Mouse (Mus musculus) lung, adult 18-20 months (tissue): ENCODE data around the gene Vars.
A peak's percentile ranks its signal among the peaks of the same experiment; 100 is the strongest.
"Not testable (repeated sequence)": the region's sequence is repeated elsewhere in the genome, so short reads cannot be mapped to it uniquely, and the experiment has no call there.

Source experiments
- DNase-seq, 2 experiments: peaks; one replicate each; pipeline ENCODE4 v3.0.0; 2022; ENCODE audit warnings: mixed read lengths in 2 of 2

Gene Vars

GRCm38 (mm10) chr17:35000717-35001451 lies at the start of gene Vars:
Gene Vars, plus strand, starts transcription at chr17:35000987.
- peak; percentile 85 to 86 for DNase-seq

- no peak for DNase-seq
Observed at GRCm38 (mm10) chr17:34951636-34952377, 49.0 kb upstream of the Vars start.

GRCm38 (mm10) chr17:34952378-34953040 lies 48.3 kb upstream of the Vars start:
- peak; percentile 74 to 77 for DNase-seq

GRCm38 (mm10) chr17:34953258-34953657 lies 47.5 kb upstream of the Vars start:
- DNase-seq: no peak

GRCm38 (mm10) chr17:34953904-34954303 lies 46.9 kb upstream of the Vars start:
- DNase-seq: no peak

GRCm38 (mm10) chr17:34954831-34955230 lies 46.0 kb upstream of the Vars start:
- DNase-seq: no peak

- DNase-seq: no peak
Observed at GRCm38 (mm10) chr17:34955884-34956283, 44.9 kb upstream of the Vars start.

- no peak for DNase-seq
Observed at GRCm38 (mm10) chr17:34956340-34956739, 44.4 kb upstream of the Vars start.

GRCm38 (mm10) chr17:34957291-34957690 lies 43.5 kb upstream of the Vars start:
- not testable (repeated sequence) for DNase-seq

GRCm38 (mm10) chr17:34957966-34958365 lies 42.8 kb upstream of the Vars start:
- not testable (repeated sequence) for DNase-seq

GRCm38 (mm10) chr17:34958734-34959129 lies 42.1 kb upstream of the Vars start:
- not testable (repeated sequence) for DNase-seq

- peak; percentile 92 to 93 for DNase-seq
Observed at GRCm38 (mm10) chr17:34959130-34959778, 41.5 kb upstream of the Vars start, which contains the start of gene Hspa1b. Gene Hspa1b, minus strand, starts transcription at chr17:34959238.

GRCm38 (mm10) chr17:34959881-34960515 lies 40.8 kb upstream of the Vars start:
- DNase-seq: peak; percentile 50 to 69

GRCm38 (mm10) chr17:34960702-34961493 lies 39.9 kb upstream of the Vars start:
- DNase-seq: peak in 1 of 2 experiments; percentile 44

GRCm38 (mm10) chr17:34962125-34962524 lies 38.7 kb upstream of the Vars start:
- DNase-seq: no peak

GRCm38 (mm10) chr17:34962841-34963240 lies 37.9 kb upstream of the Vars start:
- no peak for DNase-seq

- no peak for DNase-seq
Observed at GRCm38 (mm10) chr17:34964640-34965049, 36.1 kb upstream of the Vars start.

GRCm38 (mm10) chr17:34965627-34966026 lies 35.2 kb upstream of the Vars start:
- no peak for DNase-seq

- not testable (repeated sequence) for DNase-seq
Observed at GRCm38 (mm10) chr17:34969822-34970221, 31.0 kb upstream of the Vars start, which contains the start of gene Gm20481. Gene Gm20481, plus strand, starts transcription at chr17:34969912.

GRCm38 (mm10) chr17:34970850-34971249 lies 29.9 kb upstream of the Vars start:
- not testable (repeated sequence) for DNase-seq

GRCm38 (mm10) chr17:34971694-34972068 lies 29.1 kb upstream of the Vars start:
- not testable (repeated sequence) for DNase-seq
